Mouse (Mus musculus): Measurements from ENCODE around the gene Hey2.

- TF ChIP-seq CTCF (IDR thresholded peaks at IDR 0.05; ENCODE audit: low read depth, low read length) = no peak
- TF ChIP-seq POLR2A (IDR thresholded peaks at IDR 0.05; ENCODE audit: extremely low read depth, insufficient read depth, low read length) = no peak
Measured at GRCm38 (mm10) chr10:30796469-30797261, 45.9 kb downstream of the Hey2 start.

All from liver, adult 2 months (tissue).